Mouse (Mus musculus) neural tube, embryonic 12.5 days (tissue): ENCODE measurements around the gene Lnx1. TPM values are rescaled to one million over a fixed set of nuclear protein-coding genes. Genes with fewer than 3 reads are reported as not detected.

ENCODE experiments used
- ATAC-seq: fragments of 200-750 bp; cut with Nextera tagmentation; 2 replicates; pipeline ENCODE4 v1.8.0; 2017; ENCODE audit warnings: low read depth, mild to moderate bottlenecking, moderate TSS enrichment, moderate library complexity; ENCODE audit not compliant: low FRiP score
- H3K27ac ChIP-seq: fragments of 300-500 bp; sonication (generic); 2 replicates; pipeline ENCODE4 v1.5.1; 2016
- H3K27me3 ChIP-seq: fragments of 300-500 bp; sonication (generic); replicated peaks from 2 replicates; pipeline ENCODE4 v1.6.1; 2016; ENCODE audit warnings: mild to moderate bottlenecking
- H3K36me3 ChIP-seq: fragments of 300-500 bp; sonication (generic); 2 replicates; pipeline ENCODE4 v1.6.1; 2016; ENCODE audit warnings: mild to moderate bottlenecking
- H3K4me1 ChIP-seq: fragments of 300-500 bp; sonication (generic); 2 replicates; pipeline ENCODE4 v1.6.1; 2016
- H3K4me2 ChIP-seq: fragments of 300-500 bp; sonication (generic); replicated peaks from 2 replicates; pipeline ENCODE4 v1.6.1; 2016; ENCODE audit warnings: mild to moderate bottlenecking
- H3K4me3 ChIP-seq: fragments of 300-500 bp; sonication (generic); 2 replicates; pipeline ENCODE4 v1.5.1; 2016
- H3K9ac ChIP-seq: fragments of 300-500 bp; sonication (generic); 2 replicates; pipeline ENCODE4 v1.6.1; 2016; ENCODE audit warnings: mild to moderate bottlenecking
- H3K9me3 ChIP-seq: fragments of 300-500 bp; sonication (generic); 2 replicates; pipeline ENCODE4 v1.6.1; 2016; ENCODE audit warnings: mild to moderate bottlenecking
- WGBS: fragments of 180-500 bp; shearing (Covaris S2); methylation state at CpG from one replicate; pipeline ENCODE4 v1.1.7; 2016; 5-methylcytosine and 5-hydroxymethylcytosine counted together
- polyA plus RNA-seq: library from polyadenylated mRNA; unstranded; fragments of >200 nt; fragmentation: Nextera tagmentation; extraction: Ambion mirVana; gene quantifications from 2 replicates; pipeline ENCODE4 v1.2.1, GENCODE M21; 2016

Lnx1 gene
- polyA plus RNA-seq, 1 experiment from 2014 or later: 0.61 TPM

DNA sequence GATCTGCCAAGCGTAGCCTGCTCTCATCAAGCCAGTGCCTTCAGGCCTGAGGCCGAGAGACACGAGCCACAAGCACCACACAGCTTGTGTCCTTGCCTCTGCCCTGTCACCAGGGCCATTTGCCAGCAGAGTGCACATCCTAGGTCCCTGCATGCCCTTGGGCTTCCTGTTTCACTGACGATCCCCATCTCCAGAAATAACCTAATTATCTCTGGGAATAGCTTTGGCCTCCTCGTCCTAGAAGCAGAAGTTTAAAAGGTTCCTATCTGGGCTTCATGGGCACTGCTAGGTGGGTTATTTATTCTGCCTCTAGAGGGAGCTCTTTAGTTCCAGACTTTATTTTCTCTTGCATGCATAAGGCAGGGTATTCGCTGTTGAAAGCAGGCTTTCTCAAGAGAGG, 61.7 kb downstream of the Lnx1 start:
- no peaks in the 10 kb centered on the region for H3K4me1 ChIP-seq
- H3K27me3 ChIP-seq: no peaks in the 10 kb centered on the region; the same call in 1 of the 2 replicates
- no peaks in the 10 kb centered on the region for H3K9me3 ChIP-seq
- no peak for ATAC-seq
- 57% methylated on average over 6 of the region's 6 CpGs for WGBS
- H3K27ac ChIP-seq: no peak overlapping the region
- no peak overlapping the region for H3K4me2 ChIP-seq
- no peak overlapping the region for H3K4me3 ChIP-seq
- no peak overlapping the region for H3K9ac ChIP-seq
- H3K36me3 ChIP-seq: no peaks in the 10 kb centered on the region

DNA sequence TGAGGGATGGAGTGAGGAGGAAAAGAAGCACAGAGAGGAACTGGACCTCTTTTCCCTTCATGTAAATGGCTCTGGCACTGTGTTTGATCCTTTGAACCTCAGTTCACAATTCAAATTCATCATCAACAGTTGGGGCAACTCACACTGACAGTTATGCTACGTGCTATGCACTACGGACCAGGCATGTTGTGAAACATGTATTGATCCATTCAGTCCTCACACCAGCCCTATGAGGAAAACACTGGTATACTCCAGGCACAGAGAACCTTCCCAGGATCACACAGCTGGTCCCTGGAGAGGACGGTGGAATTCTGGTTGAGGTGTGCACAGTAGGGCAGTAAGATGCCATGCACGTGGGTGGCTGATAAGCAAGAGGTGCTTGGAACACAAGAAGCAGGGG, 62.2 kb downstream of the Lnx1 start:
- ATAC-seq: no peak
- WGBS: 88% methylated on average over 4 of the region's 4 CpGs
- no peak overlapping the region for H3K27ac ChIP-seq

DNA sequence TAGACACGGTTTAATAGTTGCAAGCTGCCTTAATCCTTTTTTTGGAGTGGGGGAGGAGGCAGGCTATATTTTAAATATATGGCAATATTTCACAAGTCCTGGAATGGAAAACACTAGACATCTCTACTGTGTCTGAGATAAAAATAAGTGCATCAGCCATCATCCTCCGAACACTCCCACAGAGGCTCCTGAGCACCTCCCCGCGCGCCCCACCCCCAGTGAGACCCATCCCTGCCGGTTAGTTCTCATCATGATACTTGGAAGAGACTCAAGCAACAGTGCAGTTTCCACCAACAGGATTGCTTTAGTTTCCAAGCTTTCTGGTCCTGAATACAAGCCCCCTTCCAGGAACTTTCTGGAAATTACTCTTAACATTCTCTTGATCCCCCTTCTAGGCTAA, 63.2 kb downstream of the Lnx1 start:
- H3K27ac ChIP-seq: no peak overlapping the region
- H3K9me3 ChIP-seq: no peaks in the 10 kb centered on the region
- no peak for ATAC-seq
- H3K36me3 ChIP-seq: no peaks in the 10 kb centered on the region
- H3K27me3 ChIP-seq: no peaks in the 10 kb centered on the region; the same call in 1 of the 2 replicates
- H3K9ac ChIP-seq: no peak overlapping the region
- no peaks in the 10 kb centered on the region for H3K4me1 ChIP-seq
- no peak overlapping the region for H3K4me3 ChIP-seq
- 92% methylated on average over 6 of the region's 6 CpGs for WGBS
- no peak overlapping the region for H3K4me2 ChIP-seq

More for the DNA sequence above, 62.2 kb downstream of the Lnx1 start:
- no peaks in the 10 kb centered on the region for H3K9me3 ChIP-seq
- no peak overlapping the region for H3K4me3 ChIP-seq
- no peaks in the 10 kb centered on the region; the same call in 1 of the 2 replicates for H3K27me3 ChIP-seq
- no peak overlapping the region for H3K4me2 ChIP-seq
- no peaks in the 10 kb centered on the region for H3K36me3 ChIP-seq
- no peaks in the 10 kb centered on the region for H3K4me1 ChIP-seq
- no peak overlapping the region for H3K9ac ChIP-seq

DNA sequence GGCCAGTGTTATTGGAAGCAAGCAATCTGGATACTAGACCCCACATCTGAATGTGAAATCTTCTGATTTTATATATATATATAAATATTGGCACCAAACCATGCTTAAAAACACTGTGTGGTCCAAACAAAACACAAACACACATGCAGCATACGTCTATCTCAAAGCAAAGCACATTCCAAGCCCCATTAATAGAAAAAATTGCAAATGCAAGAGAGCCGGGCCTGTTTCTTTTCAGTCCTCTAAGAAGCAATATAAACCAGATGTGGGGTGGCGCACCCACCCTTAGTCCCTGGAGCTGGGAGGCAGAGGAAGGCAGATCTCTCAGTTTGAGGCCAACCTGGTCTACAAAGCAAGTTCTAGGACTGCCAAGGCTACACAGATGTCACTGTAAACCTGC, 68.3 kb downstream of the Lnx1 start:
- Histone ChIP-seq H3K4me2 (no peak overlapping the region), H3K9me3 (no peaks in the 10 kb centered on the region), H3K9ac (no peak overlapping the region), H3K4me1 (0 out of 2 replicates have a peak, but pooled peaks cover 7% of the 10 kb centered on the region), H3K4me3 (no peak overlapping the region), H3K36me3 (no peaks in the 10 kb centered on the region), H3K27ac (no peak overlapping the region), H3K27me3 (no peaks in the 10 kb centered on the region; the same call in 1 of the 2 replicates)
- ATAC-seq: no peak
- WGBS: 77% methylated on average over 3 of the region's 3 CpGs

DNA sequence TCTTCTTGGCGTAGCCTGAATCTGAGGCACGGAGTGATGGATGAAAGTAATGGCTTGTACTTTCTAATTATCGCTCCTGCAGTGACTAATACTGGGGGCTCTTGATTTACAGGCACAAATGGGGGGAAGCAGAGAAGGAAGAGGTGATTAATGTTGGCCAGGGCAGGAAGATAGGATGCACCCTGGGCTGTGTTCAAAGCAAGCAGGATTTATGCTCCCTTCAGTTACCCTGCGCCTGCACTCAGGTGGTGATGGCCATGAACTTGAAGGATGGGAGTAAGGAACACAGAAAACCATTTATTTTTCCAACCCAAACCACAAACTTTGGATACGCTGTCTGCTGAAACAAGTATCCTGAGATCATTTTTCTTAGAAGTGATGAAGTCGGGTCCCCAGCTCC, 69.3 kb downstream of the Lnx1 start:
- Histone ChIP-seq H3K4me1 (0 out of 2 replicates have a peak, but pooled peaks cover 7% of the 10 kb centered on the region), H3K27me3 (no peaks in the 10 kb centered on the region), H3K36me3 (no peaks in the 10 kb centered on the region), H3K4me3 (no peak overlapping the region), H3K9me3 (no peaks in the 10 kb centered on the region), H3K9ac (no peak overlapping the region), H3K4me2 (no peak overlapping the region), H3K27ac (no peak overlapping the region)
- WGBS: 62% methylated on average over 6 of the region's 6 CpGs
- ATAC-seq: no peak

DNA sequence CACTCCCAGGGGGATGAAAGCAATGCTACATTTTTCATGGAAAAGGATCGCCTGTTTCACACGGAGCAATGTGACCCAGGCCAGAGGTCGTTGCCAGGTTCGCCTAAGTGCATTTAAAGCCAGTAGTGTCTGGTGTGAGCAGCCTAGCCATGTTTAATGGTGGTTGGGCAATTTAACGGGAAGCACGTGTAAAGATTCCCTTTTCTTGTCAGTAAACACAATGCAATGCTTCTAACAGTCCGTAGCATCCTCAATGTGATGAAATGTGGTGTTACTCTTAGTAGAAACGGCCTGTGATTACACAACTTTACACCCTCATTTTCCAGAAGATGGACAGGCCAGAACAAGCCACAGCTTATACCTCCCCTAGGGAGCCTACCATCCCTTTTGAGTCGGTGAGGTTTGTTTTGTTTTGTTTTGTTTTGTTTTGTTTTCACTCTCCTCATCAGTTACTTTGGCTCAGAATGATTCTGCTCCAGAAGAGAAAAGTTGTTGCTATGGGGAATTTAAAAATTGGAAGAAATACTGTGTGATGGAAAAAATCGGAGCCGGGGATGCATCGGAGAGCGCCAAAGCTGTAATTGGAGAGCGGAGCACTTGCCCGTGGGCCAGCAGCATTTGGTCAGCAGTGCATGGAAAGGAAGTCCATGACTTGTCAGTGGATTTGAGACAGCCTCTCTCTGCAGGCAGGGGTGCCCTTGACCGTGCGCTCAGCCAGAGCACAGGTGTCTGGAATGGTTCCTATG, 70.2 kb downstream of the Lnx1 start:
- 0 out of 2 replicates have a peak, but pooled peaks cover 7% of the 10 kb centered on the region for H3K4me1 ChIP-seq
- no peaks in the 10 kb centered on the region for H3K36me3 ChIP-seq
- H3K27ac ChIP-seq: no peak overlapping the region
- ATAC-seq: no peak
- 54% methylated on average over 17 of the region's 17 CpGs for WGBS
- H3K9me3 ChIP-seq: no peaks in the 10 kb centered on the region
- H3K9ac ChIP-seq: no peak overlapping the region
- H3K27me3 ChIP-seq: no peaks in the 10 kb centered on the region
- H3K4me2 ChIP-seq: no peak overlapping the region
- H3K4me3 ChIP-seq: no peak overlapping the region

DNA sequence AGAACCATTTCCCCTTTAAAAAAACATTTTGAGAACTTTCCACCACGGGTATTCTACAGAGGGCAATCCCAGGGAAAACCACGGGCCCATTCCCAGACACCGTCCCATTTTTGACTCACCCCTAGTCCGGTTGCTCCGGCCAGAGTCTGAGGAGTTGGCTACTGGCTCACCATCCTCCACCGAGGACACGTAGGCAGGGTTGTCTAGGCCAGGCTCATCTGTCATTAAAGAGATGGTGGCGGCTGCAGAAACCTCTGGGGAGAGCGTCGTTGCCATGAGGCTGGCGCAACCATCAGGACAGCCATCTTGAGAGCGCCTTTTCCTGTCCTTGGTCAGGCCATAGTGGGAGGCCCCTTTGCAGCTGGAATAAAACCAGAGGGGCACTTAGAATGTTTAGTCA, 74.7 kb downstream of the Lnx1 start:
- no peaks in the 10 kb centered on the region for H3K9me3 ChIP-seq
- WGBS: 93% methylated on average over 12 of the region's 12 CpGs
- H3K4me2 ChIP-seq: no peak overlapping the region
- no peak overlapping the region for H3K4me3 ChIP-seq
- no peaks in the 10 kb centered on the region for H3K27me3 ChIP-seq
- H3K27ac ChIP-seq: no peak overlapping the region
- H3K4me1 ChIP-seq: 0 out of 2 replicates have a peak, but pooled peaks cover 2% of the 10 kb centered on the region
- H3K9ac ChIP-seq: no peak overlapping the region
- no peaks in the 10 kb centered on the region for H3K36me3 ChIP-seq
- ATAC-seq: no peak

DNA sequence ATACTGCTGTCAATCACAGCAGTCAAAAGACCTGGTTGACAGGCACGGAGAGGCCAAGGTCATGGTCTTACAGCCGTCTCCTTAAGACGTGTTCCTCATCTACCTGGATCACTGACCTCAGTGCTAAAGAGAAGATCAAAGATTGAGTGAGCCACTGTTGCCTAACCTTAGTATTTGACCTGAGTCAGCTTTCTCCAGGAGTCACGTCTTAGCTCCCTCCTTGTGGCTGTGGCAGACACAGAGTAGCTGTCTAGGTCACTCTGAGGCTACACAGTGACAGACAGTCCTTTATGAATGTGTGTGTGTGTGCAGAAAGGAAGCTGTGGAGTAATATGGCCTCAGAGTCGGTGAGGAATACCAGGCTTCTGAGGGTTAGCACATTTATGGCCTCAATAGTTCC, 78.3 kb downstream of the Lnx1 start:
- no peak overlapping the region for H3K4me3 ChIP-seq
- H3K4me2 ChIP-seq: no peak overlapping the region
- H3K27me3 ChIP-seq: no peaks in the 10 kb centered on the region
- WGBS: 74% methylated on average over 5 of the region's 5 CpGs
- H3K36me3 ChIP-seq: no peaks in the 10 kb centered on the region
- H3K9me3 ChIP-seq: no peaks in the 10 kb centered on the region
- no peaks in the 10 kb centered on the region for H3K4me1 ChIP-seq
- H3K27ac ChIP-seq: no peak overlapping the region
- no peak overlapping the region for H3K9ac ChIP-seq
- ATAC-seq: no peak

DNA sequence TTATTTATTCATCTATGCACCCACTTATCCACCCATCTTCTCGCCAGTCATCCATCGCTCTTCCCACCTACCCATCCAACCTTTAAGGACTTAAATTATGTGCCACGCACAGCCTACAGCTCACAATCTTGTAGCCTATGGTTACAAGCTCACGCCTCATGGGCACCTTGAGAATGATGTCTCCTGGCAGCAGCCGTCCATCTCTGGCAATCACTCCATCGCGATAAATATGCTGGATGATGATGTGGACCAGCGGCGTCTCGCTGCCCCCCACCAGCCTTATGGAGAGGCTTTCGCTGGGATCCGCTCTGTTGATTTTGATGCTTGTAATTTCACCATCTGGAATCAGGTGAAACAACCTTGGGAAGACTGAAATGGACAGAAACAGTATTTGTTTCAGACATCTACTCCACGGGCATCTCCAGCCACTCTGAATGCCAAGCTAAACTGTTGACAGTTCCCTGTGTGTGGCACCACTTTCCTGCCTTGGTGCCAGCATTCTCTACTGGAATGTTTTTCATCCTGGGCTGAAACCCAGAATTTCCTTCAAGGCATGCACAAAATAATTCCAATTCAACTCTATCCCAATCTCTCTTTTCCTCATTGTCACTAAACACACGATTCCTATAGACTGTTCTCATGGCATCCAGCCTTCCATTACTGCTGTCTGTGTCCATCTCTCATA, 79.3 kb downstream of the Lnx1 start:
- Histone ChIP-seq H3K9me3 (no peaks in the 10 kb centered on the region), H3K4me3 (no peak overlapping the region), H3K9ac (no peak overlapping the region), H3K27me3 (no peaks in the 10 kb centered on the region), H3K4me1 (no peaks in the 10 kb centered on the region), H3K27ac (no peak overlapping the region), H3K36me3 (no peaks in the 10 kb centered on the region), H3K4me2 (no peak overlapping the region)
- WGBS: 95% methylated on average over 14 of the region's 14 CpGs
- ATAC-seq: no peak

DNA sequence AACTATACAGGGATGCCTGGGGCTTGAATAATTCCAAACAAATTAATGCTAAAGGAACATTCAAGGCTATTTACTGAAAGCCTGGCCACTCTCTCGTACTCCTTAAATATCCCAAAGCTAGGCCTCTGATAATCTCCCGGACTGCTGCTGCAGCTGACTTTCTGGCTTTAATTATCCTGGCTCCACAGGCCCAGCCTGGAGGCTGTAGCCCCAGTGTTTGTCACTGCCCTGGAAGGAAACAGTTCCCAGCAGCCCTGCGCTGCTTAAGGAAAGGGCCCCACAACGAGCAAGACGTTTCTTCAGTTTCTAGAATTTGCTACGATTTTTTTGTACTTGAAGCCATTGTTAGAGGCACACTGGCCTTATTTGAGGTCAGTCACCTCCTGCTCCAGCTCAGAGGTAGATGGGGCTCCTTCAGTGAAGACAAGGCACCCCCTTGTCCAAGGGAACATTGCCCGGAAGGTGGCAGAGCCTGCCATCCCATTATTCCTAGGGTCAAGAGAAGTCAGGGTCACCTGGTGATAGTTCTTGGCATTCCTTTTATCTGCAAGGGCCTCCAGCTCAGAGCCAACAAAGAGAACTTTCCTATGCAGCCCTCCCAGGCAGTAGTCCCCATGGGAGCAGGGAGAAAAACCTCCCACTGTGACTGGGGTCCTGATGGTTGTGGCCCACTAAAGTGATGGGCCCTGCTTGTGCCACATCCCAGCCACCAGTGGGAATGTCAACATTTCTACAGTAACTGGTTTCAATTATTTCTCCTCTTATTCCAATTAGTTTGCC, 80.8 kb downstream of the Lnx1 start:
- Histone ChIP-seq H3K9ac (no peak overlapping the region), H3K4me2 (no peak overlapping the region), H3K27ac (no peak overlapping the region), H3K36me3 (no peaks in the 10 kb centered on the region), H3K9me3 (no peaks in the 10 kb centered on the region), H3K27me3 (no peaks in the 10 kb centered on the region), H3K4me3 (no peak overlapping the region), H3K4me1 (no peaks in the 10 kb centered on the region)
- 68% methylated on average over 7 of the region's 7 CpGs for WGBS
- ATAC-seq: no peak

DNA sequence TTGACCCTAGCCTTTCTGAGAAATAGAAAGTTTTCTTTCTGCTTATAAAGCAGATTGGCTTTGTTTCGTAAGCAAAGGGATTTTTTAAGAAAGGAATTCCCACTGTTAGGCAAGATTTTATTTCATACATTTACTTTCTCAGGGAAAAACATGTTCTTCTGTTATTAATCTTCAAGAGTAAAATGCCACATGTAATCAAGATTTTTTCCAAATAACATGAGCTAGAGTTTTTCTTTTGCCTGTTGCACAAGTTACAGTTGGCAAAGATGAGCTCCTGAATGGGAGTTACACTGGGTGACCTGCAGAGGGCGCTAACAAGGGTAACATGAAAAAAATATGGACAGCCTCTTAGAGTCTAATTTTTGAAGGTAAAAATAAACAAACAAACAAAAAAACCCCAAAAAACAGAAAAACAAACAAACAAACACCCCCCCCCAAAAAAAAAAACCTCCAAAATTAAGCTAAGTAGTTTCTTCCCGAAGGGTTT, 84.1 kb downstream of the Lnx1 start:
- no peak for ATAC-seq
- no peaks in the 10 kb centered on the region for H3K4me1 ChIP-seq
- no peak overlapping the region for H3K4me3 ChIP-seq
- WGBS: 70% methylated on average over 3 of the region's 3 CpGs
- no peaks in the 10 kb centered on the region for H3K27me3 ChIP-seq
- no peaks in the 10 kb centered on the region for H3K9me3 ChIP-seq
- no peak overlapping the region for H3K9ac ChIP-seq
- H3K36me3 ChIP-seq: no peaks in the 10 kb centered on the region
- no peak overlapping the region for H3K4me2 ChIP-seq
- H3K27ac ChIP-seq: no peak overlapping the region
